Mouse (Mus musculus) ES-Bruce4 (cell line): ENCODE data around the gene Smad5. TPM values are rescaled to one million over a fixed set of nuclear protein-coding genes. Genes with fewer than 3 reads are reported as not detected.

Experiments used
- H3K27ac ChIP-seq: 2 replicates; pipeline ENCODE4 v1.5.1; 2012; ENCODE audit warnings: low read length, inconsistent platforms; ENCODE audit not compliant: insufficient read depth
- H3K27me3 ChIP-seq: 2 replicates; pipeline ENCODE4 v1.6.1; 2012; ENCODE audit warnings: mild to moderate bottlenecking, low read length, inconsistent platforms; ENCODE audit not compliant: control insufficient read depth, poor library complexity, insufficient read depth, severe bottlenecking
- H3K36me3 ChIP-seq: 2 replicates; pipeline ENCODE4 v1.6.1; 2012; ENCODE audit warnings: inconsistent platforms, mild to moderate bottlenecking, low read length, moderate library complexity; ENCODE audit not compliant: control insufficient read depth, poor library complexity, insufficient read depth, severe bottlenecking
- H3K4me1 ChIP-seq: one replicate; pipeline ENCODE4 v1.8.1; 2011; ENCODE audit warnings: low read length; ENCODE audit not compliant: control insufficient read depth, insufficient read depth
- H3K4me3 ChIP-seq: 2 replicates; pipeline ENCODE4 v1.5.1; 2011; ENCODE audit warnings: low read depth, mild to moderate bottlenecking, low read length
- H3K9ac ChIP-seq: 2 replicates; pipeline ENCODE4 v1.6.1; 2012; ENCODE audit warnings: low read depth, mild to moderate bottlenecking, inconsistent platforms; ENCODE audit not compliant: poor library complexity, severe bottlenecking
- H3K9me3 ChIP-seq: replicated peaks from 2 replicates; pipeline ENCODE4 v1.6.1; 2012; ENCODE audit warnings: mild to moderate bottlenecking, low read length, inconsistent platforms; ENCODE audit not compliant: control insufficient read depth, poor library complexity, insufficient read depth, severe bottlenecking
- CTCF ChIP-seq: IDR thresholded peaks from one replicate; pipeline ENCODE4 v1.8.1; 2011; ENCODE audit warnings: low read depth, low read length
- EP300 ChIP-seq: IDR thresholded peaks from 2 replicates; pipeline ENCODE4 v1.6.1; 2011; ENCODE audit warnings: low read depth, low read length; ENCODE audit not compliant: insufficient read depth
- POLR2A ChIP-seq: IDR thresholded peaks from one replicate; pipeline ENCODE4 v1.8.1; 2011; ENCODE audit warnings: low read length; ENCODE audit not compliant: insufficient read depth
- polyA plus RNA-seq: library from polyadenylated mRNA; stranded (reverse); fragments of >200 nt; gene quantifications from 2 replicates; pipeline ENCODE4 v1.2.4, GENCODE M21; 2011; ENCODE audit warnings: low read depth; ENCODE audit not compliant: missing spikeins, insufficient read depth, insufficient read length

Smad5 gene
- polyA plus RNA-seq, 1 experiment: 34.2 TPM

GRCm38 (mm10) chr13:56664256-56665170 lies 38.3 kb upstream of the Smad5 start:
- no peaks in the 10 kb centered on the region for H3K27me3 ChIP-seq
- H3K27ac ChIP-seq: no peak overlapping the region
- H3K9me3 ChIP-seq: no peaks in the 10 kb centered on the region
- TF ChIP-seq CTCF (no peak), EP300 (no peak), POLR2A (no peak)
- no peak overlapping the region for H3K4me3 ChIP-seq
- H3K36me3 ChIP-seq: no peaks in the 10 kb centered on the region
- H3K9ac ChIP-seq: no peak overlapping the region
- no peaks in the 10 kb centered on the region for H3K4me1 ChIP-seq

- Histone ChIP-seq H3K27me3 (no peaks in the 10 kb centered on the region), H3K36me3 (no peaks in the 10 kb centered on the region), H3K4me1 (no peaks in the 10 kb centered on the region), H3K9ac (no peak overlapping the region), H3K9me3 (no peaks in the 10 kb centered on the region), H3K4me3 (no peak overlapping the region), H3K27ac (no peak overlapping the region)
- TF ChIP-seq POLR2A (no peak), EP300 (no peak), CTCF (no peak)
Measured at GRCm38 (mm10) chr13:56671206-56671605, 31.6 kb upstream of the Smad5 start.

GRCm38 (mm10) chr13:56677731-56678130 lies 25.1 kb upstream of the Smad5 start:
- Histone ChIP-seq H3K4me3 (no peak overlapping the region), H3K9ac (no peak overlapping the region), H3K36me3 (no peaks in the 10 kb centered on the region), H3K9me3 (no peaks in the 10 kb centered on the region), H3K4me1 (no peaks in the 10 kb centered on the region), H3K27ac (no peak overlapping the region), H3K27me3 (no peaks in the 10 kb centered on the region)
- no peak for TF ChIP-seq CTCF

- Histone ChIP-seq H3K36me3 (no peaks in the 10 kb centered on the region), H3K4me1 (no peaks in the 10 kb centered on the region), H3K9me3 (no peaks in the 10 kb centered on the region), H3K4me3 (no peak overlapping the region), H3K27me3 (no peaks in the 10 kb centered on the region), H3K27ac (no peak overlapping the region), H3K9ac (no peak overlapping the region)
- TF ChIP-seq EP300: no peak
- TF ChIP-seq CTCF: no peak
- no peak for TF ChIP-seq POLR2A
Measured at GRCm38 (mm10) chr13:56678188-56678787, 24.5 kb upstream of the Smad5 start.

GRCm38 (mm10) chr13:56678826-56679504 lies 23.8 kb upstream of the Smad5 start:
- no peak overlapping the region for H3K4me3 ChIP-seq
- no peak overlapping the region for H3K9ac ChIP-seq
- H3K4me1 ChIP-seq: no peaks in the 10 kb centered on the region
- H3K27ac ChIP-seq: no peak overlapping the region
- no peaks in the 10 kb centered on the region for H3K27me3 ChIP-seq
- H3K9me3 ChIP-seq: no peaks in the 10 kb centered on the region
- no peak for TF ChIP-seq POLR2A
- TF ChIP-seq CTCF: no peak
- no peak for TF ChIP-seq EP300
- no peaks in the 10 kb centered on the region for H3K36me3 ChIP-seq

- H3K9me3 ChIP-seq: no peaks in the 10 kb centered on the region
- no peak overlapping the region; the same call in 1 of the 2 replicates for H3K4me3 ChIP-seq
- H3K36me3 ChIP-seq: no peaks in the 10 kb centered on the region
- H3K4me1 ChIP-seq: no peaks in the 10 kb centered on the region
- TF ChIP-seq CTCF: no peak
- no peak for TF ChIP-seq EP300
- TF ChIP-seq POLR2A: no peak
- no peak overlapping the region for H3K27ac ChIP-seq
- no peaks in the 10 kb centered on the region for H3K27me3 ChIP-seq
- H3K9ac ChIP-seq: no peak overlapping the region
Measured at GRCm38 (mm10) chr13:56681924-56682323, 20.9 kb upstream of the Smad5 start.
